ENCODE assay signal across 8 mouse cellular contexts in the genomic region with DNA sequence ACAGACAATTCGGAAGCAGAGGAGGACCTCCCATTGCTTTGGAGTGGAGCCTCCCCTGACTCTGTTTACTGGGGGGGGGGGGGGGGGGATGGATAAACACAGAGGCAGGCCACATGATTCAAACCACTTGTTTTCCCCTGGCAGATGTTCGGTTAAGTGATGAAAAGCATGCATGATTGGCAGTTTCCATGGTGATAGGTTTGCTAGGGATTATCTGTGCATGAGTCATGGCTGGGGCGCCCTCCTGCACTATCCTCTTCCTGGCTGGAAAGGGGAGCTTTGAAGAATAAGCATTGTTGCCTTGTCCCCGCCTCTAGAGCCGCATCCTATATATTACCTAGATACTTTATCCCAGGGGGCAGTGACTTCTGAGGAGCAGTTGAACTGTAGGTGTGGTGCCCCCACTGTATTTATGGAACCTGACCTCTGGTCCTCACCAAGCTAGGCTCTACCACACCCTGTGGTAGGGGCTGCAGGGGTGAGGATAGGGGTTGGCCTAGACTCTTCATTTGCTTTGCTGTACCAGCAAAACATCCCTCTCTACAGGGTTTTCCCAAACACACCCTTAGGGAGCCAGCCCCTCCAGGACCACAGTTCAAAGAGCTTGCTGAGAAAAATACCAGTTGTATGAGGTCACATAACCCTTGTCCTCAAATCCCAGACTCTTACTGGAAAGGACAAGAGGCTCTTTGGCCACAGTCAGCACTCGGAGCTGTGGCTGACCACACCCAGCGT.
DNase-seq lines count a peak whose midpoint lies in the region; ATAC-seq and TF ChIP-seq lines count a peak whose summit lies in the region.

No protein-coding gene starts in this region.

- peak in 1 of 2 experiments; percentile 26 for DNase-seq in layer of hippocampus, adult 2 months (ENCODE audit: low spot score in 2 of 2)
- DNase-seq in layer of hippocampus, adult 9-10 months (ENCODE audit: low spot score) = no peak
- peak; percentile 77 for DNase-seq in embryo, embryonic 11 days
- DNase-seq in midbrain, embryonic 10.5 days (ENCODE audit: low spot score) = peak; percentile 80
- DNase-seq in right cerebral cortex, postnatal 25 days = no peak
- DNase-seq in kidney, adult 11 months = no peak

- 0 out of 2 replicates have a peak overlapping the region, but pooled peaks have one; percentile 28 for H3K27ac ChIP-seq in layer of hippocampus, adult 2 months
- H3K27ac ChIP-seq in heart, embryonic 14.5 days (replicated peaks in 1 of 2; ENCODE audit: control insufficient read depth in 1 of 2, insufficient read depth in 1 of 2, low read depth in 2 of 2, low read length in 2 of 2) = peak overlapping the region; percentile 36 to 39
- H3K27ac ChIP-seq in midbrain, embryonic 10.5 days (replicated peaks) = peak overlapping the region; percentile 91

- no peaks in the 10 kb centered on the region for H3K9me3 ChIP-seq in heart, embryonic 14.5 days (ENCODE audit: control insufficient read depth, low read length)
- no peaks in the 10 kb centered on the region for H3K9me3 ChIP-seq in midbrain, embryonic 10.5 days (replicated peaks)

- WGBS in heart, embryonic 14.5 days = 31% methylated on average over 7 of the region's 7 CpGs
- 25% methylated on average over 7 of the region's 7 CpGs for WGBS in midbrain, embryonic 10.5 days

- no peaks in the 10 kb centered on the region for H3K27me3 ChIP-seq in heart, embryonic 14.5 days (ENCODE audit: control insufficient read depth, insufficient read depth, low read length)
- no peaks in the 10 kb centered on the region for H3K27me3 ChIP-seq in midbrain, embryonic 10.5 days (ENCODE audit: low read depth, poor library complexity, severe bottlenecking)

- no peak for TF ChIP-seq CTCF in layer of hippocampus, adult 2 months (conservative IDR thresholded peaks at IDR 0.05)

- no peaks in the 10 kb centered on the region for H3K36me3 ChIP-seq in heart, embryonic 14.5 days (ENCODE audit: control insufficient read depth, insufficient read depth, low read length)
- no peaks in the 10 kb centered on the region for H3K36me3 ChIP-seq in midbrain, embryonic 10.5 days

- peak; percentile 60 for ATAC-seq in heart, embryonic 14.5 days (ENCODE audit: insufficient number of reproducible peaks, insufficient read depth, low FRiP score, low read depth)
- no peak for ATAC-seq in cerebellum, adult (ENCODE audit: insufficient number of reproducible peaks, low FRiP score, low TSS enrichment)

- no peak overlapping the region for H3K4me3 ChIP-seq in layer of hippocampus, adult 2 months
- no peak overlapping the region for H3K4me3 ChIP-seq in heart, embryonic 14.5 days (ENCODE audit: control insufficient read depth in 1 of 2, insufficient read depth in 1 of 2, low read depth in 1 of 2, low read length in 2 of 2)
- no peak overlapping the region for H3K4me3 ChIP-seq in midbrain, embryonic 10.5 days

- H3K4me1 ChIP-seq in heart, embryonic 14.5 days (ENCODE audit: control insufficient read depth in 2 of 2, insufficient read depth in 2 of 2, low read length in 2 of 2) = peaks cover 19 to 25% of the 10 kb centered on the region in 2 experiments
- H3K4me1 ChIP-seq in midbrain, embryonic 10.5 days = peaks cover 49% of the 10 kb centered on the region

- H3K4me2 ChIP-seq in heart, embryonic 14.5 days (ENCODE audit: low read length) = no peak overlapping the region

- H3K9ac ChIP-seq in heart, embryonic 14.5 days (ENCODE audit: low read length) = no peak overlapping the region

Comparison
In these comparisons a context has a peak if more than half of its experiments do, and no peak if none do; other contexts are left out.
1. DNase-seq: peak in embryo, embryonic 11 days (single experiment) and midbrain, embryonic 10.5 days (single experiment); none in layer of hippocampus, adult 9-10 months (single experiment), right cerebral cortex, postnatal 25 days (single experiment) and kidney, adult 11 months (single experiment).
2. H3K27ac ChIP-seq: peak in every context shown above with its lines; median percentile 91 in midbrain, embryonic 10.5 days; 38 in heart, embryonic 14.5 days; 28 in layer of hippocampus, adult 2 months.